Mouse (Mus musculus) megakaryocyte, adult 5-6 weeks (primary cell): ENCODE measurements around the gene Stambp. TPM values are rescaled to one million over a fixed set of nuclear protein-coding genes. Genes with fewer than 3 reads are reported as not detected.

Experiments
- ATAC-seq: 2 replicates; pipeline ENCODE4 v1.8.0; 2016; ENCODE audit warnings: mild to moderate bottlenecking, inconsistent platforms; ENCODE audit not compliant: poor library complexity, severe bottlenecking
- total RNA-seq, 2 experiments: library from RNA; stranded (forward) in 1 of 2; stranded (reverse) in 1 of 2; fragments of 153-499, 151-499 nt in 1 of 2; fragments of 221-1000, 200-1000 nt in 1 of 2; gene quantifications; 2 replicates each; pipeline versions ENCODE4 v1.2.3 to v1.2.4; 2015 to 2017

The Stambp gene
- total RNA-seq, 2 experiments from 2014 or later = 9.0 to 46.6 TPM

DNA sequence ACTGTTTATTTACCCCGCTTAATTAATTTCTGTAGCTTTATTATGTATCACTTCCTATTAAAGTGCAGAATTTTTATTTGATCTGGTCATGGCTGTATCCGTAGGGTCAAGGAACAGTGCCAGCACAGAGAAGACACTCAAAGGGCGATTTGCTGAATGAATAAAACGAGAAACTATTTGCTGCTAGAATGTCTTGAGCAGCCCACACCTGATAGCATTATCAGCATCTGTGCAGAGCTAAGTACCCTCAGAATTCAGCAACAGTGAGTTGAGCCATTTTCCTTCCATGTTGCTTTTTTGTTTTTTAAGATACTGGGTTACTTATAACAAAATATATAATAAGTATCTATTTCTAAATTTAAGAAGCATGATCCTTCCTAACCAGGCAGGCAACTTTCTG lies 67.0 kb downstream of the Stambp start:
- ATAC-seq = no peak

DNA sequence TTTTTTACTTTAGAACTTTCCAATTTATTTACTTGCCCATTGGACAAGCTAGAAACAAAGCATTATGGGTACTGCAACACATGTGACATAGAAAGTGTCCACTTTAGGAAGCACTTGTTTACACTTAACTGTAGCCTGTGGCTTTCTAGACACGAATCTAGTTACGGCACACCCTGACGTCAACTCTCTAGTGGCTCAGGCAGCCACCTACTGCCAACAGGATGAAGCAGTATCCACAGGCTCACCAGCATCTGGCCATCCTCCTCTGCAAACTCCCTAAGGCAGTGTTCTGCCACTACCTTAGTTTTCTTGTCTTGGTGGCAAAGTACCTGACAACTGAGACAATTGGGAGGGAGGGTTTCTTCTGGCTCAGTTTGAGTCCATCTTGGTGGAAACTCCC lies 69.2 kb downstream of the Stambp start:
- ATAC-seq = no peak

- ATAC-seq = peak; percentile 26
Measured at GRCm38 (mm10) chr6:83502656-83503055, 69.9 kb downstream of the Stambp start.

GRCm38 (mm10) chr6:83501524-83502310 lies 70.8 kb downstream of the Stambp start:
- no peak for ATAC-seq

GRCm38 (mm10) chr6:83500462-83500861 lies 72.1 kb downstream of the Stambp start:
- ATAC-seq = no peak

- no peak for ATAC-seq
Measured at GRCm38 (mm10) chr6:83499078-83499477, 73.5 kb downstream of the Stambp start.

DNA sequence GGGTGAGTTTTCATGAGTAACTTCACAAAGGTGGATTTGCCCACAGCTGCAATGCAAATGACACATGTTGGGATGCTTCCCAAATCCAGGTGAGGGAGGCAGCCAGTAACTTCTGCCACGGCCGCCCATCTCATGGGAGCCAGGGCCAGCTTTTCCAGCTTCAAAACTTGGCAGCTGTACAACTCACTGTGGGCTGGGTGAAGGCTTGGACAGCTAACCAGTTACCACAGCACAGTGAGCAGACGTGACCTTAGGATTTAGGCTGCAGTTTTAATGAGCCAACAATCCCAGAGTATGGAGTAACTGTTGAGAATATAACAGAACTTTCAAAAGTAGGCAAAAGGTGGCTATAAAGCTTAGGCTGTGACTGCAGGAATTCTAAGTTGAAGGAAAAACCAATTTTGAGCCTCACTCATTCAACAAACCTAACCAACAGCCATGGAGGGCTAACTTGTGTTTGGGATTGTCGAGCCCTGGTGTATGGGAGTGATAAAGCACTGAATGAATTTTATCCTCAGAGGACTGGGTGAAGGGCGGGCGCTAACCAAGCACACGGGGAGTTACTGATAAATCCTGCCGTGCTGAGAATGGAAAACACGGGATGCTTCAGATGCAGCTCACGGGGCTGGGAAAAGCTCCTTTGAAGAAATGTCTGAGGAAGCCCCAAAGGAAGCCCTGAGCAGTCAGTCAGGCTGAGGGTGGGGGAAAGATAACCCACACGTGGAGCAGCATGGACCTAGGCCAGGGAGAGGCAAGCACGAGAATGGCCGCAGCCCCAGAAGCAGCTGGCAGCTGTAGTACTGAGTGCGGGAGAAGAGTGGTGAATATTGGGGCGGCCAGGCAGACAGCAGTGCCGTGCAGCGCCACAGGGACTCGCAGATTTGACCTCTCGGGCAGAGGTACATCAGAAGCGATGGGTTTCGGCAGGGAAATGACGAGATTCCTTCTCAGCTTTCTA lies 75.5 kb downstream of the Stambp start:
- no peak for ATAC-seq

- ATAC-seq = no peak
Measured at GRCm38 (mm10) chr6:83496009-83496752, 76.3 kb downstream of the Stambp start.

Other genes starting within 250 kb of the Stambp start
- gene Mthfd2, start 246.8 kb downstream of the Stambp start, total RNA-seq (2015) = 33.8 and 35.7 TPM in 2 replicates
- gene Mthfd2, start 246.8 kb downstream of the Stambp start, total RNA-seq (2017) = 37.8 and 39.7 TPM in 2 replicates
- gene Mob1a, start 246.7 kb downstream of the Stambp start, total RNA-seq (2015) = 163 and 172 TPM in 2 replicates
- gene Mob1a, start 246.7 kb downstream of the Stambp start, total RNA-seq (2017) = 250 and 263 TPM in 2 replicates
- gene Bola3, start 223.6 kb downstream of the Stambp start, total RNA-seq (2015) = 33.8 and 35.8 TPM in 2 replicates
- gene Bola3, start 223.6 kb downstream of the Stambp start, total RNA-seq (2017) = 22.6 and 23.5 TPM in 2 replicates
- gene Tet3, start 113.6 kb downstream of the Stambp start, total RNA-seq (2015) = 36.1 and 36.2 TPM in 2 replicates
- gene Tet3, start 113.6 kb downstream of the Stambp start, total RNA-seq (2017) = 15.8 and 23.1 TPM in 2 replicates
- 39.1 and 55.5 TPM in 2 replicates for gene Dguok, start 65.8 kb downstream of the Stambp start, total RNA-seq (2015)
- gene Dguok, start 65.8 kb downstream of the Stambp start, total RNA-seq (2017) = 33.3 and 34.4 TPM in 2 replicates
- gene Actg2, start 36.5 kb downstream of the Stambp start, total RNA-seq (2015) = not detected in 2 replicates
- not detected in 2 replicates for gene Actg2, start 36.5 kb downstream of the Stambp start, total RNA-seq (2017)
- not detected in 2 replicates for gene Clec4f, start 83.5 kb upstream of the Stambp start, total RNA-seq (2015)
- gene Clec4f, start 83.5 kb upstream of the Stambp start, total RNA-seq (2017) = not detected in 2 replicates
- gene Cd207, start 105.1 kb upstream of the Stambp start, total RNA-seq (2015) = not detected in 2 replicates
- gene Cd207, start 105.1 kb upstream of the Stambp start, total RNA-seq (2017) = not detected in 2 replicates
- not detected in 2 replicates for gene Vax2, start 138.5 kb upstream of the Stambp start, total RNA-seq (2015)
- not detected in 2 replicates for gene Vax2, start 138.5 kb upstream of the Stambp start, total RNA-seq (2017)
- not detected in 2 replicates for gene Atp6v1b1, start 170.3 kb upstream of the Stambp start, total RNA-seq (2015)
- gene Atp6v1b1, start 170.3 kb upstream of the Stambp start, total RNA-seq (2017) = not detected in 2 replicates
- gene Ankrd53, start 189.9 kb upstream of the Stambp start, total RNA-seq (2015) = not detected in 2 replicates
- not detected in 2 replicates for gene Ankrd53, start 189.9 kb upstream of the Stambp start, total RNA-seq (2017)
- 58.9 and 59.1 TPM in 2 replicates for gene Tex261, start 203.1 kb upstream of the Stambp start, total RNA-seq (2015)
- 38.2 and 44.0 TPM in 2 replicates for gene Tex261, start 203.1 kb upstream of the Stambp start, total RNA-seq (2017)
- gene Nagk, start 222.3 kb upstream of the Stambp start, total RNA-seq (2015) = 31.7 and 34.7 TPM in 2 replicates
- 24.5 and 28.3 TPM in 2 replicates for gene Nagk, start 222.3 kb upstream of the Stambp start, total RNA-seq (2017)